14 mouse cellular contexts compared by ENCODE assay signal in genomic region chr19:53738701-53739131, GRCm38 (mm10).
A peak's percentile ranks its signal among the peaks of the same experiment; 100 is the strongest.
DNase-seq lines count a peak whose midpoint lies in the region; ATAC-seq and TF ChIP-seq lines count a peak whose summit lies in the region.
"Had no signal": no experiment of that assay in that cellular context is flagged by ENCODE, and none has a peak within 500 bp of the region (broad histone marks: within the 10 kb centered on the region; RNA-seq: fewer than 3 reads in every experiment).

No protein-coding gene starts in this region.

- no peak for TF ChIP-seq POLR2A in myocyte (IDR thresholded peaks at IDR 0.05; ENCODE audit: insufficient read length, low read depth)

- peak overlapping the region; percentile 87 for H3K27ac ChIP-seq in gastrocnemius, adult 2 months
- H3K27ac ChIP-seq in heart, embryonic 15.5 days: peak overlapping the region; percentile 76
- H3K27ac ChIP-seq: hindbrain, embryonic 13.5 days had no signal

- no peaks in the 10 kb centered on the region for H3K27me3 ChIP-seq in heart, embryonic 15.5 days
- no peaks in the 10 kb centered on the region for H3K27me3 ChIP-seq in myocyte (ENCODE audit: control insufficient read depth, insufficient read depth, insufficient read length)
- H3K27me3 ChIP-seq: hindbrain, embryonic 13.5 days had no signal

- peak overlapping the region; percentile 44 for H3K4me3 ChIP-seq in gastrocnemius, adult 2 months
- no peak overlapping the region for H3K4me3 ChIP-seq in heart, embryonic 15.5 days
- H3K4me3 ChIP-seq in myocyte: no peak overlapping the region
- H3K4me3 ChIP-seq: hindbrain, embryonic 13.5 days had no signal

- peak overlapping the region; percentile 7; the same call in 1 of the 2 replicates for H3K9ac ChIP-seq in heart, embryonic 15.5 days
- H3K9ac ChIP-seq: hindbrain, embryonic 13.5 days had no signal

- no peaks in the 10 kb centered on the region for H3K36me3 ChIP-seq in heart, embryonic 15.5 days
- no peaks in the 10 kb centered on the region for H3K36me3 ChIP-seq in myocyte (ENCODE audit: control insufficient read depth, insufficient read depth)
- H3K36me3 ChIP-seq: G1E; hindbrain, embryonic 13.5 days had no signal

- peak; percentile 73 for DNase-seq in gastrocnemius, adult 2 months
- DNase-seq in gastrocnemius, adult 18-20 months (ENCODE audit: low spot score): no peak
- no peak for DNase-seq in heart, postnatal 4 days
- peak; percentile 77 for DNase-seq in forelimb bud, embryonic 11.5 days (ENCODE audit: low read depth, low spot score)
- no peak for DNase-seq in layer of hippocampus, adult 11-12 months (ENCODE audit: low spot score)
- DNase-seq: cerebellum, postnatal 36 days; kidney, postnatal 4 days had no signal

- no peaks in the 10 kb centered on the region for H3K9me3 ChIP-seq in heart, embryonic 15.5 days (replicated peaks)
- H3K9me3 ChIP-seq: G1E; hindbrain, embryonic 13.5 days had no signal

- no peak for TF ChIP-seq CTCF in gastrocnemius, adult 2 months (IDR thresholded peaks at IDR 0.05)

- no peak overlapping the region for H3ac ChIP-seq in myocyte (ENCODE audit: control insufficient read depth, insufficient read length)

- H3K4me2 ChIP-seq in heart, embryonic 15.5 days: peak overlapping the region; percentile 21; the same call in 1 of the 2 replicates
- peak overlapping the region; percentile 73 for H3K4me2 ChIP-seq in myocyte (ENCODE audit: low read depth)
- H3K4me2 ChIP-seq: hindbrain, embryonic 13.5 days had no signal

- WGBS in heart, embryonic 15.5 days: 33% methylated on average over 6 of the region's 6 CpGs

- ATAC-seq in heart, embryonic 15.5 days (replicated peaks; ENCODE audit: insufficient number of reproducible peaks, insufficient read depth, low FRiP score, low read depth): peak; percentile 25; the same call in 1 of the 2 replicates
- ATAC-seq in activated CD4-positive, CD25-positive, alpha-beta regulatory T cell, adult 4 months: no peak
- ATAC-seq: intestine, postnatal 0 days; lung, postnatal 0 days had no signal

- H3K4me1 ChIP-seq in heart, embryonic 15.5 days (replicated peaks): peaks cover 36% of the 10 kb centered on the region
- H3K4me1 ChIP-seq: hindbrain, embryonic 13.5 days had no signal

- H3K79me2 ChIP-seq in myocyte (ENCODE audit: control insufficient read depth, insufficient read depth): peaks cover 52% of the 10 kb centered on the region

- intact Hi-C loops in gastrocnemius, adult 2 months (cut with DNase I): no loop called here

TF ChIP-seq in myocyte, 11 proteins besides CTCF, POLR2A, EP300 and RAD21:
- TF ChIP-seq MYOD1 (IDR thresholded peaks at IDR 0.05; ENCODE audit: control insufficient read depth in 1 of 3, insufficient read length in 2 of 3, low read depth in 2 of 3) (peak; percentile 81 to 98 (median 98)), TCF3 (IDR thresholded peaks at IDR 0.05; ENCODE audit: insufficient read length, low read depth) (peak; percentile 64), CEBPB (IDR thresholded peaks at IDR 0.05; ENCODE audit: insufficient read depth, poor library complexity, severe bottlenecking) (no peak), SRF (IDR thresholded peaks at IDR 0.05; ENCODE audit: control insufficient read depth, insufficient read length, low read depth) (no peak), REST (IDR thresholded peaks at IDR 0.05; ENCODE audit: insufficient read depth, insufficient read length) (no peak), USF1 (IDR thresholded peaks at IDR 0.05; ENCODE audit: low read depth) (no peak), POLR2AphosphoS2 (IDR thresholded peaks at IDR 0.05; ENCODE audit: insufficient read length, low read depth) (no peak), MAX (IDR thresholded peaks at IDR 0.05; ENCODE audit: low read depth) (no peak), E2F4 (IDR thresholded peaks at IDR 0.05; ENCODE audit: insufficient read depth) (no peak), TCF12 (IDR thresholded peaks at IDR 0.05; ENCODE audit: insufficient read depth, poor library complexity, severe bottlenecking) (peak; percentile 88), MYOG (IDR thresholded peaks at IDR 0.05; ENCODE audit: control insufficient read depth in 1 of 3, insufficient read depth in 1 of 3, insufficient read length in 2 of 3, low read depth in 2 of 3) (peak; percentile 85 to 99 (median 95))

Comparison
In these comparisons a context has a peak if more than half of its experiments do, and no peak if none do; other contexts are left out.
1. DNase-seq: peak in gastrocnemius, adult 2 months (single experiment) and forelimb bud, embryonic 11.5 days (single experiment); none in gastrocnemius, adult 18-20 months (single experiment), heart, postnatal 4 days (single experiment) and layer of hippocampus, adult 11-12 months (single experiment).